Mouse (Mus musculus) frontal cortex, postnatal 10 days (tissue): ENCODE measurements around the gene Rhox4g.
"Not testable (repeated sequence)": the region's sequence is repeated elsewhere in the genome, so short reads cannot be mapped to it uniquely, and the experiment has no call there.

Experiments
- DNase-seq, 2 experiments: peaks; one replicate each; pipeline ENCODE4 v3.0.0; 2022; ENCODE audit warnings: low spot score in 2 of 2, mixed read lengths in 1 of 2

Gene Rhox4g

DNA sequence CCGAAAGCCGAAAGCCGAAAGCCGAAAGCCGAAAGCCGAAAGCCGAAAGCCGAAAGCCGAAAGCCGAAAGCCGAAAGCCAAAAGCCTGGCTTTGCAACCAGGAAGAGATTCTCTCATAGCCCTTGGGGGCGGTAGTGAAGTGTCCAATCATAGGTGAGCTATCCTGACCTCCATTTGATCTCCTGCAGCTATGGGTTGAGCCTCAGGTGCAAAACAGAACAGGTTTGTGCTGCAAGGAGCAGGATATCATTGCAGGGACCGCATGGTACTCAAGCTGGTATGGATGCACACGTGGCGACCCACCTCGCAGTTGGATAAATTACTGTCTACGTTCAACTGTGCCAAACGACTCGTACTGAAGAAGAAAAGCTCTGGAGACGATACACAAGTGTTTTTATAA, at the start of gene Rhox4g:
Rhox4g (minus strand) TSS at position 101 of the 400 bp plus-strand sequence.
- DNase-seq, result not testable (repeated sequence)

DNA sequence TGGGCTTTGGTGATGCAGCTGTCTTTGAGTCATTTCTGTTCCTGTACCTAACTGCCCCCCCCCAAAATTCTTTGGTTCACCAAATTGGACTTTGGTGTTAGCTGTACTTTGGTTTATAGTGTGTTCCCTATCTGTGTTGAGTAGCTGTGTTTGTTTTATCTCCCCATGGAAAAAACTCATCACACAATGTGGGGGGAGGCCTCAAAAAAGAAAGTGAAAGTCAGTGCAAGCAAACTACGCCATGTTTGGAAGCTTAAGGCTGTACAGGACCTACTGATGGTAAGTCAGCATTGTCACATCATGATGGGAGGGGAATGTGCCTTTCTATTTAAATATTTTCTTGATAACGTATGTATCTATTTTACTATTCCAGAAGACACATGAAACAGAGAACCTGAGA, 41.1 kb upstream of the Rhox4g start:
- no peak for DNase-seq

GRCm38 (mm10) chrX:37683031-37683715, 32.0 kb upstream of the Rhox4g start:
- DNase-seq, result no peak

DNA sequence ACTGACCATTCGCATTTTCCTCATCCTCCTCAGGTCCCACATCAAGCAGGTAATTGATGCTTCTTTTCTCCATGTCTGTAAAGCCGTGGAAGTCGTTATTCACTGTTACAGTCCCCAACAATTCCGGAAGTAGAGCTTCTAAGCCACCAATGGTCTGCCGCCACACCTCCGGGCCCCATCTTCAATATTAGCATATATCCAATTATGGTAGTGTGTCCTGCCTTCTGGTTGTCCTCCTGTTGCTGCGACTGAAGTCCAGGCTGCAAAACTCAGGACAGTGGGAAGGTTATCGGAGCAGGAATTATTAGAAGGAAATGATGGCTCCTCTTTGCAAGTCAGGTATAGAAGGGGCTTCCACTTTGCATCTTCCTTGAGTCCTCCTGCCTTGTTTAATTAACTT, 22.1 kb upstream of the Rhox4g start, which contains the start of gene Rhox2h:
Rhox2h (minus strand) TSS at position 101 of the 400 bp plus-strand sequence.
- DNase-seq, result not testable (repeated sequence)

GRCm38 (mm10) chrX:37668664-37669063, 17.5 kb upstream of the Rhox4g start, which contains the start of gene Rhox3h:
Rhox3h (minus strand) TSS chrX:37668764.
- not testable (repeated sequence) for DNase-seq

DNA sequence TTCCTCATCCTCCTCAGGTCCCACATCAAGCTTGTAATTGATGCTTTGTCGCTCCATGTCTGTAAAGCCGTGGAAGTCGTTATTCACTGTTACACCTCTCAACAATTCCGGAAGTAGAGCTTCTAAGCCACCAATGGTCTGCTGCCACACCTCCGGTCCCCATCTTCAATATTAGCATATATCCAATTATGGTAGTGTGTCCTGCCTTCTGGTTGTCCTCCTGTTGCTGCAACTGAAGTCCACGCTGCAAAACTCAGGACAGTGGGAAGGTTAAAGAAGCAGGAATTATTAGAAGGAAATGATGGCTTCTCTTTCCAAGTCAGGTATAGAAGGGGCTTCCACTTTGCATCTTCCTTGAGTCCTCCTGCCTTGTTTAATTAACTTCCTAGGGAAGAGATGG, 7.8 kb downstream of the Rhox4g start, which contains the start of gene Rhox2g:
Rhox2g (minus strand) TSS at position 101 of the 400 bp plus-strand sequence.
- DNase-seq, result not testable (repeated sequence)

DNA sequence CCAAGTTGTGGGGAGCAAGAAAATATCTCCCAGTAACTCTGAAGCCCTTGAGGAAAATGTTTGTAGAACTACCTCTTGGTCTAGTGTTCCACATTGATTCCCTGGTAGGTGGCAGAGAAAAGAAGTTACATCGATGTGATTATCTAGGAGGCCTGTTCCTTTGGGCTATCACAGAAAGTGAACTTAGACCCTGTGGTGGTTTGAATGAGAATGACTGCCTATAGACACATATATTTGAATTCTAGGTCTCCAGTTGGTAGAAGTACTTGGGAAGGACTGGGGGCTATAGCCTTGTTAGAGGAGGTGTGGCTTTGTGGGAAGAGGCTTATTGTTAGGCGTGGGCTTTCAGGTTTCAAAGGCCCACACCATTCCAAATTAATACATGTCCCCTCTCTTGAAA, 22.6 kb downstream of the Rhox4g start, which contains the start of gene Rhox3g:
Rhox3g (minus strand) TSS at position 101 of the 400 bp plus-strand sequence.
- DNase-seq, result not testable (repeated sequence)

GRCm38 (mm10) chrX:37607604-37608003, 43.5 kb downstream of the Rhox4g start, which contains the start of gene Rhox4f:
Rhox4f (minus strand) TSS chrX:37607704.
- not testable (repeated sequence) for DNase-seq
